Mouse (Mus musculus) gastrocnemius, postnatal 10 days (tissue): ENCODE results near the gene Arl4d. TPM values are rescaled to one million over a fixed set of nuclear protein-coding genes. Genes with fewer than 3 reads are reported as not detected.
"Not testable (repeated sequence)": the region's sequence is repeated elsewhere in the genome, so short reads cannot be mapped to it uniquely, and the experiment has no call there.

Source experiments
- DNase-seq: peaks from one replicate; pipeline ENCODE4 v3.0.0; 2021; ENCODE audit warnings: mixed read lengths
- long read RNA-seq, 2 experiments: library from polyadenylated mRNA; stranded (forward); transcript quantifications; one replicate each; pipeline ENCODE4 v2.0.0; 2021
- total RNA-seq, 2 experiments: library from RNA; stranded (reverse); gene quantifications; 2 replicates each; pipeline ENCODE4 v1.2.3; 2021

The Arl4d gene
- total RNA-seq, result 10 to 100 TPM in 1 of 2 experiments, 1 to 10 TPM in 1; 7.1 to 10.7 TPM
- long read RNA-seq, experiment 1, partial matches to known transcripts, result 1 of 2 reads
- long read RNA-seq, experiment 1, other reads (novel, unspliced or antisense), result 0 of 2 reads
- long read RNA-seq, experiment 2, result 0 reads

GRCm38 (mm10) chr11:101664825-101665635 lies at the start of gene Arl4d:
Gene Arl4d, plus strand, starts transcription at chr11:101665541.
- peak; percentile 93 for DNase-seq

- DNase-seq, result no peak
Measured at GRCm38 (mm10) chr11:101616104-101616503, 49.2 kb upstream of the Arl4d start.

DNA sequence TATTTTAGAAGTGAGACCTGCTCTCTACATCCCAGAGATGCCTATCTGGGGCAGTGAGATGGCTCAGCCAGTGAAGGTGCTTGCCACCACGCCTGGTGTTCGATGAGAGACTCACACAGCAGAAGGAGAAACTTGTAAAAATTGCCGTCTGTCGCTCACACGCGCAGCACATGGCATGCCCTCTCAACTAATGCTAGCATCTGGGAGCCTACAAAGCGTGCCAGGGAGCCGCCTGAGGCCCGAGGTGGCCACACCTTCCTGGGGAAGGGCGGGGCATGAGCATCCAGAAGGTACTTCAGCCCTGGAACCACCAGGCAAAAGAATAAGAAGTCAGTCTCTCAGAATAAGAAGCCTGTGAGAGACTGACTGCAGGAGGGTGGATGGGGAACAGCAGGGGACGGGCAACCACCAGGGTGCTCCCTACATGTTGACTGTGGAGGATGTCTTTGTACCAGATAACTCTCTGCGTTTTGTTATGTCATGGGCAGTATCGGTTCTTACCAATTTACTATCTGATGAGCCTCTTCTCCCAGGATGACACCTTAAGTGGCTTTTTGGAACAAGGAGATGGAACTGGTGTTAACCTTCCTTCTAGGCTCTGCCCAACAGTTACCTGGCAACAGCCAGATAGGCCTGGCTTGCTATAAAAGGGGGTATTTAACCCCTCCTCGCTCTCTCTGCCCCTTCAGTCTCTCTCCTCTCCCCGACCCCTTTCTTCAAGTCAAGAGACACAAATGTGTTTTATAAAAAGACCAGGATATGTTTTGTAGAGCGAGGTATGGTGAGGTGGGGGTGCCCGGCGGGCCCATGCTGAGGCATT lies 48.2 kb upstream of the Arl4d start:
- DNase-seq, result no peak

DNA sequence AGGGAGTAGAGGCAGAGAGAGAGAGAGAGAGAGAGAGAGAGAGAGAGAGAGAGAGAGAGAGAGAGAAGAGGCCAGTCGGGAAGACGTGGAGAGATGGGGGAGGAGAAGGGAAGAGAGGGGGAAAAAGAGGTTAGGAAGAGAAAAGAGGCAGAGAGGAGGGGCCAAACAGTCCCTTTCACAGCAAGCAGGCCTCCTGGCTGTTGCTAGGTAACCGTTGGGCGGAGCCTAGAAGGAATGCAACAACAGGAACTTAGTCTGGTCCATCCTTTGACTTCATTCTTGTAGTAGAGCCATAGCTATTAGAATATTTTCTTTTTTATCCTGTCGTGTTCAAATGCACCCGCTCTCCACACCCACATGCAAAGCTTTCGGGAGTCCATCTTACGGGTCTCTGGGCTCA lies 47.5 kb upstream of the Arl4d start:
- DNase-seq, result no peak

DNA sequence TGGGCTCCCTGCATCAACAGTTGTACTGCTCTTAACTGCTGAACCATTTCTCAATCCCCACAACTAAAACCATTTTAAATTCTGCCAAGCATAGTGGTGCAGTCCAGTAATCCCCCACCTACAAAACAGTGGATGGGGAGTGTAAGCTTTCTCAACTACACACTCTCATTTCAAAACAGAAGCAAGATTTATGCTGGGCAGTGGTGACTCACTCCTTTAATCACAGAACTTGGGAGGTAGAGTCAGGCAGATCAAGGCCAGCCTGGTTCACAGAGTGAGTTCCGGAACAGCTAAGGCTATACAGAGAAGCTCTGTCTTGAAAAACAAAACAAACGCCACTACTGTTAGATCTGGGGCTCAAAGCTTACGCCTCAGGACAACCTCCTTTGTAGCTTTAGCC lies 46.7 kb upstream of the Arl4d start:
- DNase-seq, result no peak

- not testable (repeated sequence) for DNase-seq
Measured at GRCm38 (mm10) chr11:101620022-101620655, 45.2 kb upstream of the Arl4d start.

DNA sequence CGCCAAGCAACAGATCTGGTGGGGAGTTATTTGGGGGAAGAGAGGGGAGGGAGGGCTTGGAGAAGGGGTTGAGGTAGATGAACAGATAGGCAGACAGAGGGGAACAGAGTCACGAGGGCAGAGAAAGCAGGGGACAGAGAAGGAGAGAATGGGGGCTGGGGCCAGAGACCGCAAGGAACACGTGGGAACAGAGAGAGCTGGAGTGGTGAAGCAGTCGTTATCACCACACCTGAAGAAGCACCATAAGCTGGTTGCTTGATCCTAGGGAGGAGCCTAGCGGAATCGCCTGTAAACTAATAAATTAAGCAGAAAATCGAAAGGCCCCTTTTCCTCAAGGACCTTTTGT lies 38.7 kb upstream of the Arl4d start:
- no peak for DNase-seq

GRCm38 (mm10) chr11:101626995-101627856 lies 38.1 kb upstream of the Arl4d start, which contains the start of gene Rdm1:
Gene Rdm1, plus strand, starts transcription at chr11:101627195.
- peak; percentile 76 for DNase-seq

- peak; percentile 93 for DNase-seq
Measured at GRCm38 (mm10) chr11:101627857-101628559, 37.3 kb upstream of the Arl4d start.

- not testable (repeated sequence) for DNase-seq
Measured at GRCm38 (mm10) chr11:101628733-101629417, 36.5 kb upstream of the Arl4d start.

DNA sequence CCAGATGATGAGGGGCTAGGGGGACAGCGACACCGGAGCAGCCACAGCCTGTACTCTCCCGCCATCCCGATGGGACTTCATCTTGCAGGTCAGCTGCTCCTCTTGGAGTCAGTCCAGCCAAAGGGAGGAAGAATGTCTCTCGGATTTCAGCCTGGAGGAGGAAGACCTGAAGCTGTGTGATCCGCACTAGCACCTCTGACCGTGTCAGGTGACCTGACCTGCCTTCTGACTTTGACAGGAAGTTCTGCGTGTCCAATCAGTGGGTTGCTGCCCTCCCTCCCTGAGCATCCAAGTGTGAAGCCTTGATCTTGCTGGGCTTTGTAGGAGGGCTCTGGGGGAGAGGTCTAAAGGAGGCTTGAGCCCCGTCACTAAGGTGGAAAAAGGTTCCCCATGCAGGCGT lies 29.7 kb upstream of the Arl4d start:
- no peak for DNase-seq

GRCm38 (mm10) chr11:101639761-101640160 lies 25.6 kb upstream of the Arl4d start:
- no peak for DNase-seq

DNA sequence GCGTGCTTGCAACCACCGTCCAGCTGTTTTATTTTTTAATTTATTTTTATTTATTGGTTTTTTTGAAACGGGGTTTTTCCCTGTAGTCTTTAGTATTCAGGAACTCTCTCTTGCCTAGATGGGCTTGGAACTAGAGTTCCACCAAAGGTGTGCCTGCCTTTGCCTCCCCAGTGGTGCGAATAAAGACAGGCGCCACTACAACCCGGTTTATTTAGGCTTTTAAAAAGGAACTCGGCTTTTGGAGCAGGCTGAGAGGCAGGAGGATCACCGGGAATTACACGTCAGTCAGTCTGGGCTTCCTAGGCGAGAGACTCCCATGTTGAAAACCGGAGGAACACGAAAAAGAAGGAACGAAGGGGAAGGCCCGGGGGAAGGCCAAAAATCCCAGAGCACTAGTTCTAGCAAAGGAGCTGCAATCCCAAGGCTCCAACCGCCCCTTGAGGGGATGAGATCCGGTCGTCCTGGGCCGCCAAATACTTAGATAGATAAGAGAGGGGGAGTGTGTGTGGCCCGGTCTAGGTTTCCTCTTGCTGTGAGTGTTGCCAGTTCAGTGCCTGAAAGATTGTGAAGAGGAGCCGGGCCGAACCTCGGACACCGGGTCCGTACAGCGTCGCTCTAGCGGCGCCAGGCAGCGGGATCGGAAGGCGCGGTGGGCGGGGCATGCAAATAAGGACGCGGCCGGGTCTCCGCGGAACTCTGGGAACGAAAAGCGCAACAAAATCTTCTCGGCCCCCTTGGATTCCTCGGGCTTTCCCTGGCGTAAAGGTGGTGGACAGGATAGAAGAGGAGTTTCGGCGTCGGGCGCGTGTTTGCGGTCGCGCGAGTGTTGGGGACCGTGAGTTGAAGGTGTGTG lies 24.3 kb upstream of the Arl4d start:
- DNase-seq, result peak; percentile 79

DNA sequence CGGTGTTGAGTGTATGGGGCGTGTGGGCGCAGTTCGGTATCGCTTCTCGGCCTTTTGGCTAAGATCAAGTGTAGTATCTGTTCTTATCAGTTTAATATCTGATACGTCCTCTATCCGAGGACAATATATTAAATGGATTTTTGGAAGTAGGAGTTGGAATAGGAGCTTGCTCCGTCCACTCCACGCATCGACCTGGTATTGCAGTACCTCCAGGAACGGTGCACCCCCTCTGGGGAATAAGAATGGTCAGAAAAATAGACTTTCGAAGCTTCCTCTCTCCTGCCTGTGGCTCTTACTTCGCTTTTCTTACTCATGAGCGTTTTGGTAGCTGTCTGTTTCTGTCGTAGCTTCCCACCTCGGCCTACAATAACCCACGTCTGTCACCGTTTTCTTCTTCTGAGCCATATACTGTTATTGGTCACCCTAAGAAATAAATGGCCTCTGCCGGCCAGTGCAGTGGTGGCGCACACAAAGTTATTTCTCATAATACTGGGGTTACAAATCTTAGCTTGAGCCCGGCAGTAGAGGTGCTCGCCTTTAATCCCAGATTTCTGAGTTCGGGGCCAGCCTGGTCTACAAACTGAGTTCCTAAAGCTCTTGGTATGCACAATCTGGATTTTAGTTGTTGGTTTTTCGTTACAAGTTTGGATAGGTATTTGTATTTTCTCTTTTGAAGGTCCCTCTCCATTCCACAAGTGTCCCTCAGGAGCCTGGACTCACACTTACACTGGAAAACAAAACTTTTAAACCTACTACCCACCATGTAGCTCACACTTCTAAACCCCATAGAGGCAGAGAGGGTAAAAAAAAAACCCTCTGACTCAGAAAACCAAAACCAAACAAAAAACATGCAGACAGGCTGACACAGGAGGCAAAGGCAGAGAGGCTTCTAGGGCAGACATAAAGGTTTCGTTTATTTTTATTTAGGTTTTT lies 23.4 kb upstream of the Arl4d start:
- DNase-seq, result not testable (repeated sequence)

GRCm38 (mm10) chr11:101642931-101643330 lies 22.4 kb upstream of the Arl4d start:
- DNase-seq, result no peak

DNA sequence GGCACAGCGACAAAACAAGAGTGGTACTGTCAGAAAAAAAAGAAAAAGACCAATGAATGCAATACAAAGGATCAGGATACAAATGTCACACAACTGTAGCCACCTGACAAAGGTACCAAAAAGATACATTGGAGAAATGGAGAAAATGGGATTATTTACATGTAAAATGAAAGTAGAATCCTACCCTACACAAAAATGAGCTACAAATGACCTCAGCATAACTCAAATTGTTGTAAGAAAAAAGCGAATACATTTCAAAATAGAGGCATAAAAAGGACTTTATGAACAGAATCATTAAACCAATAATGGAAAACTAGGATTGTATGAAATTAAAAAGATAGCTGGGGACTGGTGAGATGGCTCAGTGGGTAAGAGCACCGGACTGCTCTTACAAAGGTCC lies 20.8 kb upstream of the Arl4d start:
- DNase-seq, result no peak

DNA sequence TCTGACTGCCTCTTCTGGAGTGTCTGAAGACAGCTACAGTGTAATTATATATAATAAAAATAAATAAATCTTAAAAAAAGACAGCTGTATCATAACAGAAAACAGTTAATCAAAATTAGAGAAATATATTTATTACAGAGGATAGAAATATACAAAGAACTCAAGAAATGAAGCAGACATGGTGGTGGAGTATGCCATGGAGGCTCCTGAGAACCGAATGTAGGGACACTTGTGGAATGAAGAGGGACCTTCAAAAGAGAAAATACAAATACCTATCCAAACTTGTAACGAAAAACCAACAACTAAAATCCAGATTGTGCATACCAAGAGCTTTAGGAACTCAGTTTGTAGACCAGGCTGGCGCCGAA lies 20.3 kb upstream of the Arl4d start:
- not testable (repeated sequence) for DNase-seq
